8 mouse cellular contexts compared by ENCODE assay signal in the genomic region with DNA sequence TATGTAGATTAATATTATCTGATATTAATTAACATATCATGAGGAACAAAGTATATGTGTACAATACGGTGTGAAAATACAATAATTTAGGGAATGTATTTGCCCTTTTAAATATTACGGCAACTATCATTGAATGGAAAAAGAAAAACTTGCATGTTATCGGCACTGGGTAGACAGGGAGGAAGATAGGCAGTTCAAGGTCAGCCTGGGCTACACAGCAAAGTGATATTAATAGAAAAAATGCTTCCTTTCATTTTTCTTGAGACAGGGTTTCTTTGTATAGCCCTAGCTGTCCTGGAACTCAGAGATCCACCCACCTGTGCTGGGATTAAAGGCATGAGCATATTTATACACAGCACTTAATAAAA. TPM values are rescaled to one million over a fixed set of nuclear protein-coding genes. Genes with fewer than 3 reads are reported as not detected.
DNase-seq lines count a peak whose midpoint lies in the region; ATAC-seq and TF ChIP-seq lines count a peak whose summit lies in the region.

No protein-coding gene starts in this region.

- no peak for TF ChIP-seq CTCF in testis, adult 2 months (IDR thresholded peaks at IDR 0.05; ENCODE audit: control insufficient read depth, insufficient read depth, insufficient replicate concordance, low read depth, low read length)

- no peak for DNase-seq in testis, postnatal 10 days (ENCODE audit: low spot score)
- no peak for DNase-seq in liver, embryonic 13.5 days
- DNase-seq in embryo, embryonic 10.5 days (ENCODE audit: low spot score), result no peak
- no peak for DNase-seq in B cell, adult 2 months
- no peak for DNase-seq in ovary, postnatal 14 days (ENCODE audit: low spot score)

- TF ChIP-seq POLR2A in testis, adult 2 months (IDR thresholded peaks at IDR 0.05; ENCODE audit: control insufficient read depth, low read depth, low read length), result no peak

- H3K4me3 ChIP-seq in erythroblast, embryonic 14.5 days (replicated peaks), result peak overlapping the region; percentile 100
- peak overlapping the region; percentile 97 for H3K4me3 ChIP-seq in testis, adult 2 months (ENCODE audit: control insufficient read depth, low read depth, low read length)
- H3K4me3 ChIP-seq in liver, embryonic 13.5 days (replicated peaks), result peak overlapping the region; percentile 93

- no peak for ATAC-seq in erythroblast, adult 5-6 weeks (replicated peaks; ENCODE audit: low FRiP score, poor library complexity, severe bottlenecking)
- ATAC-seq in liver, embryonic 13.5 days (ENCODE audit: low read depth), result peak; percentile 7; the same call in 1 of the 2 replicates

- H3K27me3 ChIP-seq in erythroblast, embryonic 14.5 days (ENCODE audit: control insufficient read depth), result no peaks in the 10 kb centered on the region
- H3K27me3 ChIP-seq in testis, adult 2 months (ENCODE audit: control insufficient read depth, insufficient read depth, low read length), result no peaks in the 10 kb centered on the region
- no peaks in the 10 kb centered on the region for H3K27me3 ChIP-seq in liver, embryonic 13.5 days

- 26% methylated on average over 3 of the region's 3 CpGs for WGBS in liver, embryonic 13.5 days (ENCODE audit: insufficient replicate concordance)

- peak overlapping the region; percentile 90 for H3K4me2 ChIP-seq in liver, embryonic 13.5 days

- peaks cover 37% of the 10 kb centered on the region for H3K4me1 ChIP-seq in erythroblast, embryonic 14.5 days (ENCODE audit: control insufficient read depth)
- H3K4me1 ChIP-seq in testis, adult 2 months (ENCODE audit: control insufficient read depth, insufficient read depth, low read length), result peaks cover 2% of the 10 kb centered on the region; the same call in 1 of the 2 replicates
- H3K4me1 ChIP-seq in liver, embryonic 13.5 days (replicated peaks), result peaks cover 38% of the 10 kb centered on the region

- H3K9ac ChIP-seq in liver, embryonic 13.5 days, result peak overlapping the region; percentile 96

- H3K27ac ChIP-seq in testis, adult 2 months (ENCODE audit: control insufficient read depth, insufficient read depth, low read depth, low read length), result peak overlapping the region; percentile 100
- peak overlapping the region; percentile 94 for H3K27ac ChIP-seq in liver, embryonic 13.5 days

- H3K9me3 ChIP-seq in erythroblast, embryonic 14.5 days (ENCODE audit: control insufficient read depth, low read length), result no peaks in the 10 kb centered on the region
- no peaks in the 10 kb centered on the region for H3K9me3 ChIP-seq in liver, embryonic 13.5 days (replicated peaks)

- H3K36me3 ChIP-seq in erythroblast, embryonic 14.5 days (ENCODE audit: control insufficient read depth), result peaks cover 20% of the 10 kb centered on the region
- H3K36me3 ChIP-seq in testis, adult 2 months (ENCODE audit: control insufficient read depth, insufficient read depth, low read length), result no peaks in the 10 kb centered on the region; the same call in 1 of the 2 replicates
- 0 out of 2 replicates have a peak, but pooled peaks cover 3% of the 10 kb centered on the region for H3K36me3 ChIP-seq in liver, embryonic 13.5 days

RNA-seq across cellular contexts. Expression of a gene that starts 0.8 kb away (rescaled TPM):
- 0.62 and 0.70 TPM in 2 replicates for polyA plus RNA-seq in erythroblast, embryonic 14.5 days (2012)
- 8.3 and 29.7 TPM in 2 replicates for total RNA-seq in erythroblast, adult 5-6 weeks (2015; ENCODE audit: low replicate concordance)
- 99.5 and 123 TPM in 2 replicates for total RNA-seq in erythroblast, adult 5-6 weeks (2017; ENCODE audit: low replicate concordance)
- polyA plus RNA-seq in testis, adult 2 months (2012; rRNA removed), result 16.5 and 17.9 TPM in 2 replicates
- 13.6 and 15.9 TPM in 2 replicates for polyA plus RNA-seq in liver, embryonic 13.5 days (2015; fragmentation: Nextera tagmentation; extraction: Ambion mirVana)

RNA-seq across cellular contexts. Expression of a gene that starts 32.6 kb away (rescaled TPM):
- 0.08 and 0.17 TPM in 2 replicates for polyA plus RNA-seq in erythroblast, embryonic 14.5 days (2012)
- 26.3 and 28.2 TPM in 2 replicates for total RNA-seq in erythroblast, adult 5-6 weeks (2015; ENCODE audit: low replicate concordance)
- total RNA-seq in erythroblast, adult 5-6 weeks (2017; ENCODE audit: low replicate concordance), result 19.9 and 24.5 TPM in 2 replicates
- polyA plus RNA-seq in testis, adult 2 months (2012; rRNA removed), result 6.8 and 7.9 TPM in 2 replicates
- 9.1 and 10.7 TPM in 2 replicates for polyA plus RNA-seq in liver, embryonic 13.5 days (2015; fragmentation: Nextera tagmentation; extraction: Ambion mirVana)
